Mouse (Mus musculus): Measurements from ENCODE around the gene Pikfyve.

DNA sequence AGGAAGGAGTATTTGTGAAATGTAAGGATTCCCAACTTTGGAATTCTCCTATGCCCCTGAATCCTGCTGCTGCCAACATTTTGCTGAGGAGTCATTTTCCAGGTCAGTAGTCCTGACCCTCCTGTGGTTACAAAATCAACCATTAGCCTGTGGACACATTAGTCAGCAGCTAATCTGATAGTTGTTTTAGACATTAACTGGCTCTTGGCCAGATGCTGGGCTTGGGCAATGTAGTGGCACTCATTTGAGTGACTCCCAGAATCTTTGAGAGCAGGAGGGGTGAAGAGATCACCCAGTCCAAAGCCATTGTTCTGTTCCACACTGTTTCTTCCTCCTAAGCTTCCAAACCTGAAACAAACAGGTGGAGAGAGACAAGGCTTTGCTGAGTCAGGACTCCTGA, 31.7 kb upstream of the Pikfyve start:
- no peak for TF ChIP-seq POLR2A (IDR thresholded peaks at IDR 0.05; ENCODE audit: borderline replicate concordance, extremely low read depth, insufficient read depth, insufficient read length, poor library complexity, severe bottlenecking)
- no peak for TF ChIP-seq CTCF (IDR thresholded peaks at IDR 0.05; ENCODE audit: borderline replicate concordance, extremely low read depth, insufficient read depth, insufficient read length)
